Mouse (Mus musculus) embryonic facial prominence, embryonic 15.5 days (tissue): Measurements from ENCODE around the gene Gas2. TPM values are rescaled to one million over a fixed set of nuclear protein-coding genes. Genes with fewer than 3 reads are reported as not detected.

Source experiments
- ATAC-seq: fragments of 200-750 bp; cut with Nextera tagmentation; 2 replicates; pipeline ENCODE4 v1.8.0; 2017; ENCODE audit warnings: low read depth, moderate TSS enrichment; ENCODE audit not compliant: insufficient number of reproducible peaks, low FRiP score, low TSS enrichment
- H3K27ac ChIP-seq: fragments of 300-500 bp; sonication (generic); replicated peaks from 2 replicates; pipeline ENCODE4 v1.5.1; 2015; ENCODE audit warnings: mild to moderate bottlenecking, inconsistent platforms
- H3K27me3 ChIP-seq: fragments of 300-500 bp; sonication (generic); 2 replicates; pipeline ENCODE4 v1.6.1; 2015; ENCODE audit warnings: inconsistent platforms
- H3K36me3 ChIP-seq: fragments of 300-500 bp; sonication (generic); 2 replicates; pipeline ENCODE4 v1.6.1; 2015; ENCODE audit warnings: mild to moderate bottlenecking, inconsistent platforms
- H3K4me1 ChIP-seq: fragments of 300-500 bp; sonication (generic); 2 replicates; pipeline ENCODE4 v1.6.1; 2015; ENCODE audit warnings: inconsistent platforms
- H3K4me2 ChIP-seq: fragments of 300-500 bp; sonication (generic); replicated peaks from 2 replicates; pipeline ENCODE4 v1.6.1; 2015; ENCODE audit warnings: mild to moderate bottlenecking, inconsistent platforms
- H3K4me3 ChIP-seq: fragments of 300-500 bp; sonication (generic); replicated peaks from 2 replicates; pipeline ENCODE4 v1.5.1; 2015; ENCODE audit warnings: mild to moderate bottlenecking, inconsistent platforms
- H3K9ac ChIP-seq: fragments of 300-500 bp; sonication (generic); 2 replicates; pipeline ENCODE4 v1.6.1; 2015; ENCODE audit warnings: inconsistent platforms
- H3K9me3 ChIP-seq: fragments of 300-500 bp; sonication (generic); replicated peaks from 2 replicates; pipeline ENCODE4 v1.6.1; 2016; ENCODE audit warnings: inconsistent platforms
- WGBS: fragments of 180-500 bp; shearing (Covaris S2); methylation state at CpG from one replicate; pipeline ENCODE4 v1.1.7; 2015; 5-methylcytosine and 5-hydroxymethylcytosine counted together
- polyA plus RNA-seq: library from polyadenylated mRNA; unstranded; fragments of >200 nt; fragmentation: Nextera tagmentation; extraction: Ambion mirVana; gene quantifications from 2 replicates; pipeline ENCODE4 v1.2.1, GENCODE M21; 2015

Gene Gas2
- polyA plus RNA-seq, 1 experiment from 2014 or later = 37.7 TPM

DNA sequence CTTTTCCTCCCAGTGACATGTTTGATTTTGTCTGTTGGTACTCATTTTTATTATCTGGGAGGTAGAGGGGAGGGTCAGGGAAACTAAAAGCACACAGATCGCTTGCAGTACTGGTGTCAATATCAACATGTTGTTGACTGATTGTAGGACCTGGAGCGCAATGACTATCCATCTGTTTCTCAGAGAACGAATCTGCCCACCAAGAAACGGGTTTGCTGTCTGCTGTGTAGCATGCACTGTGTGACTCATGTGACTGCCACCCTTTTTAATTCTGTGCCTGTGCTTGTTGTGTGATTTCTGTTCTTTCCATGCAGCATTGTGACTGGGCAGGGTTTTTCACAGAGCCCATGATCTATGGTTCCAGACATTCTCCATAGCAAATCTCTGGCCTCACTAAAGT lies 69.4 kb downstream of the Gas2 start:
- H3K27me3 ChIP-seq = no peaks in the 10 kb centered on the region
- no peaks in the 10 kb centered on the region for H3K36me3 ChIP-seq
- no peak for ATAC-seq
- no peak overlapping the region for H3K27ac ChIP-seq
- WGBS = 82% methylated on average over 4 of the region's 4 CpGs
- no peak overlapping the region for H3K9ac ChIP-seq
- no peak overlapping the region for H3K4me2 ChIP-seq
- H3K9me3 ChIP-seq = no peaks in the 10 kb centered on the region
- H3K4me3 ChIP-seq = no peak overlapping the region
- H3K4me1 ChIP-seq = no peaks in the 10 kb centered on the region

GRCm38 (mm10) chr7:51937337-51937736 lies 75.5 kb downstream of the Gas2 start:
- Histone ChIP-seq H3K36me3 (no peaks in the 10 kb centered on the region), H3K27ac (no peak overlapping the region), H3K9ac (no peak overlapping the region), H3K4me3 (no peak overlapping the region), H3K9me3 (no peaks in the 10 kb centered on the region), H3K4me2 (no peak overlapping the region), H3K27me3 (no peaks in the 10 kb centered on the region), H3K4me1 (no peaks in the 10 kb centered on the region)
- 94% methylated on average over 1 of the region's 1 CpGs for WGBS
- ATAC-seq = no peak

DNA sequence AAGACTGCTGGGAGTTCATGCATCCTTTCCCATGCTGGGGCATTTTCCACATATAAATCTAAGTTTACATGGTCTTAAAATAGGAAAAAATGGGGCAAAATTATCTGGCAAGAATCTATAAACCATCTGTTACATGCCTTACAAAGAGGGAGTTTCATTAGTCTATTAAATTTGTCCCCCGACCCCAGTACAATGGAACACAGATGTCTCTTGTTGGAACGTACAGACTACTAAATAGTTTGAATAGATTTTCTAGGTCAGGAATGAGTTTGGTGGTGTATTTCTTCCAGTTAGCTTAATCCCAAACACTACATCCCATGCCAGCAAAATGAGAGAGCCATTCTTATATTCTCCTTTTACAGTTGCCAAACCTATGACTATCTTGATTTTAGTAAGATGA lies 78.6 kb downstream of the Gas2 start:
- 36% methylated on average over 2 of the region's 2 CpGs for WGBS
- H3K27me3 ChIP-seq = no peaks in the 10 kb centered on the region
- H3K4me3 ChIP-seq = no peak overlapping the region
- peak; percentile 60 for ATAC-seq
- H3K4me1 ChIP-seq = no peaks in the 10 kb centered on the region
- H3K9ac ChIP-seq = no peak overlapping the region
- H3K9me3 ChIP-seq = no peaks in the 10 kb centered on the region
- H3K4me2 ChIP-seq = no peak overlapping the region
- no peak overlapping the region for H3K27ac ChIP-seq
- no peaks in the 10 kb centered on the region for H3K36me3 ChIP-seq

DNA sequence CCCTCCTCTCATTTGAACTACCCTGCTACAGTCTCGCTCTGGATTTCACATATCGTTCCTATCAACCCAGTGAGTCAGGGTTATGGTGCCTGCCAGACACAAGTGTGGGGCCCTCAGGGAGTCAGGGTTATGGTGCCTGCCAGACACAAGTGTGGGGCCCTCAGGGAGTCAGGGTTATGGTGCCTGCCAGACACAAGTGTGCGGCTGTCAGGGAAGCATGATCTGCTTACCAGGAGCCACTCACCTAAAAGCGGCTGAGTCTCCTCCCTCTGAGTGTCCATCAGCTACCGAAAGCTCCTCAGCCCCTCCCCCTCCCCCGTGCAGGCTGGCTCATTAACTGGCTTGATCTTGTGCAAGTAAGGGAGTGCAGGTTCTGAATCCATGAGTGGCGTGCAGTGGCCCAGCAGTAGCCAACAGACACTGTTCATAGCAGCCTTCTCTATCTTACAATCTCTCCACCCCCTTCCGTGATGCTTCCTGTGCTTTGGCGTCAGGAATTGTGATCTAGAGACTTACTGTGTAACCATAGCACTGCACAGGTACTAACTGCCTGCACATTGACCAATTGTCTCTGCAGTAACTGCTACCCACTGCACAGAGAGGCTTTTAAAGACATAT lies 93.7 kb downstream of the Gas2 start:
- no peak overlapping the region for H3K4me3 ChIP-seq
- 47% methylated on average over 9 of the region's 9 CpGs for whole genome bisulfite sequencing
- no peak overlapping the region for H3K27ac ChIP-seq
- no peak overlapping the region for H3K4me2 ChIP-seq
- no peaks in the 10 kb centered on the region for H3K27me3 ChIP-seq
- no peaks in the 10 kb centered on the region for H3K4me1 ChIP-seq
- H3K9ac ChIP-seq = no peak overlapping the region
- H3K36me3 ChIP-seq = no peaks in the 10 kb centered on the region
- no peaks in the 10 kb centered on the region for H3K9me3 ChIP-seq
- peak; percentile 65 for ATAC-seq

GRCm38 (mm10) chr7:51957766-51958165 lies 96.0 kb downstream of the Gas2 start:
- no peak overlapping the region for H3K9ac ChIP-seq
- ATAC-seq = no peak

DNA sequence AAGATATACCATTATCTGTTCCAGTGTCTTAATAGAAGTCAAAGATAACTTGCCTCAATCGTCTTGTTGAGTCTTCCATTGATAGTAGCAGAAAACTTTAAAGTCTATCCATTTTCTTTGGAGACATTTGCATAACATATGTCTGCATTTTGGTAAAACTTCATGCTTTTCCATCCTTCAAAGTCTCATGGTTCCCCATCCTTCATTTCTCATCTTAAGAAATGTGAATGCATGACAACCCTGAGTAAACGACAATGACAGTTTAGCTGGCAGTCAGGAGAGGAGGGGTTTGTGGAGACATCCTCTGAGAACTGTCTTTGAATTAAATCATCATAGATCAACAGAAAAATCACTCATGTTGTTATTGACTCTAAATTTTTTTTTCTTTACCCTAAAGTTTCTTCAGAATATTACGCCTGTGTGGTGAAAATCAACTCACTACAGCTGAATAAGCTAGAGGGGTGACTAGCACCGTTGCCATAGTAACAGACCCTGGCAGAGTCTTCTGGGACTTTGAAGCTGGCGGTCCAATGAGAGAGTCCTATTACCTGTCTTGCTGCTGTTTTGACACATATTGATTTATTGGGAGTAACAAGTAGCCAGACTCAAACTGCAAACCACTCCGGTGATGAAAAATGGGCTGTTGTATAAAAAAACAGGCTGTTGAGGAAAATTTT lies 99.0 kb downstream of the Gas2 start:
- WGBS = 56% methylated on average over 6 of the region's 6 CpGs
- Histone ChIP-seq H3K9ac (no peak overlapping the region), H3K4me3 (no peak overlapping the region), H3K4me2 (no peak overlapping the region), H3K27ac (no peak overlapping the region), H3K4me1 (no peaks in the 10 kb centered on the region), H3K27me3 (no peaks in the 10 kb centered on the region), H3K36me3 (no peaks in the 10 kb centered on the region), H3K9me3 (no peaks in the 10 kb centered on the region)
- no peak for ATAC-seq

More at GRCm38 (mm10) chr7:51957766-51958165, 96.0 kb downstream of the Gas2 start:
- Histone ChIP-seq H3K27ac (no peak overlapping the region), H3K4me2 (no peak overlapping the region), H3K27me3 (no peaks in the 10 kb centered on the region), H3K4me1 (no peaks in the 10 kb centered on the region), H3K36me3 (no peaks in the 10 kb centered on the region), H3K4me3 (no peak overlapping the region), H3K9me3 (no peaks in the 10 kb centered on the region)

DNA sequence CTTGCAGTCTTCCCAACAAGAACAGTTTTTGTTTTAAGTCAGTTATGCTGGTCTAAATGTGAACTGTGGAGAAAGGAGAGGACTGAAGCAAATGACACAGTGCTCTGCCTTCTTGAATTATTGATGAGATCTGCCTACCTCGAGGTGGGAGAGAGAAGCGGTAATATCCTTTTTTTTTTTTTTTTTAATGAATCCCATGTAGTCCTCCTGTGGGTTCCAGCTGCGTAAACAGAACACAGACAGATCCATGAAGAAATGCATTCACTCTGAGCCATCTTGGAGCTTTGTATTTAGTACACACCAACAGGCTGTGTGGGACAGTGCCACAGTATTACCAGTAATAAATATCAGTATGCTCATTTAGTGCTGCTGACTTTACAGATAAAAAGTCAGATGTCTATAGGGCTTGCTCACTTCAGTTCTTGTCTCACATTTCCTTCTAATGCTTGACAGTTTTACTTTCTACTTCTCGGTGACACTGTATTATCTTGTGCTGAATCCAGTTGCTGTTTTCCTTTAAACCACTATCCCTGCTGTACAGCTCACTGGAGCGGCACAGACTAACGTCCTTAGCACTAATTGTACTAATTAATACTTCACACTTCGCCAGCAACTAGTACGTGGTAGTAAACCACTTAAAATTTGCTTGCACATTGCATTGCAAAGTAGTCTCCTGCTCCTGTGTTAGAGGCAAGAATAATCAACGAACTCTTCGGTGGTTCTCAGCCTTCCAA lies 100.6 kb downstream of the Gas2 start:
- H3K4me3 ChIP-seq = no peak overlapping the region
- H3K9me3 ChIP-seq = no peaks in the 10 kb centered on the region
- H3K4me2 ChIP-seq = no peak overlapping the region
- H3K36me3 ChIP-seq = no peaks in the 10 kb centered on the region
- H3K4me1 ChIP-seq = no peaks in the 10 kb centered on the region
- no peak overlapping the region for H3K27ac ChIP-seq
- no peak for ATAC-seq
- WGBS = 69% methylated on average over 10 of the region's 10 CpGs
- no peak overlapping the region for H3K9ac ChIP-seq
- no peaks in the 10 kb centered on the region for H3K27me3 ChIP-seq

DNA sequence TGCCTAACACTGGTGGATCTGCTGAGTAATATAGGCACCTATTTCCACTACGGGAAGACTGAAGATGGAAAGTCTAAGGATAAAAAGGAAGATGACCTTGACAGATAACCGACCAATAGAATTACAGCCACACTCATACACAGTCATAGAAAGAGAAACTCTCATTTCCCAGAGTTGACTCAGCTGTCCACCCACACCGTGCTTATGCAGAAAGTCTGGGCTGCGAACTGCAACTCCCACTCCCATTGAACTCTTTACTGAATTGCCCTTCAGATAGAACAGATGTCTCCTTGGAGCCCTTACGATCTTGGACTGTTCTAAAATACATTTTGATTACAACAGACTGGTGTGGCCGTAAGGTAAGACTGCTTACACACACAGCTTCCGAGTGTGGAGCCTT lies 102.9 kb downstream of the Gas2 start:
- H3K4me2 ChIP-seq = no peak overlapping the region
- H3K9me3 ChIP-seq = no peaks in the 10 kb centered on the region
- H3K4me3 ChIP-seq = no peak overlapping the region
- no peak overlapping the region for H3K27ac ChIP-seq
- no peaks in the 10 kb centered on the region for H3K36me3 ChIP-seq
- 92% methylated on average over 7 of the region's 7 CpGs for WGBS
- H3K9ac ChIP-seq = no peak overlapping the region
- ATAC-seq = no peak
- H3K4me1 ChIP-seq = peaks cover 5% of the 10 kb centered on the region; the same call in 1 of the 2 replicates
- H3K27me3 ChIP-seq = no peaks in the 10 kb centered on the region

- no peaks in the 10 kb centered on the region for H3K36me3 ChIP-seq
- no peak for ATAC-seq
- H3K9me3 ChIP-seq = no peaks in the 10 kb centered on the region
- no peaks in the 10 kb centered on the region for H3K27me3 ChIP-seq
- H3K4me3 ChIP-seq = no peak overlapping the region
- H3K4me1 ChIP-seq = peaks cover 5% of the 10 kb centered on the region; the same call in 1 of the 2 replicates
- H3K4me2 ChIP-seq = no peak overlapping the region
- no peak overlapping the region for H3K9ac ChIP-seq
- WGBS = 55% methylated on average over 4 of the region's 4 CpGs
- H3K27ac ChIP-seq = no peak overlapping the region
Measured at GRCm38 (mm10) chr7:51967581-51967980, 105.8 kb downstream of the Gas2 start.

GRCm38 (mm10) chr7:51969379-51969778 lies 107.6 kb downstream of the Gas2 start:
- Histone ChIP-seq H3K4me3 (no peak overlapping the region), H3K9me3 (no peaks in the 10 kb centered on the region), H3K27me3 (peaks cover 3% of the 10 kb centered on the region; the same call in 1 of the 2 replicates), H3K27ac (no peak overlapping the region), H3K9ac (no peak overlapping the region), H3K36me3 (no peaks in the 10 kb centered on the region), H3K4me1 (peaks cover 5% of the 10 kb centered on the region; the same call in 1 of the 2 replicates), H3K4me2 (no peak overlapping the region)
- ATAC-seq = peak; percentile 64; the same call in 1 of the 2 replicates

GRCm38 (mm10) chr7:51972252-51972855 lies 110.5 kb downstream of the Gas2 start:
- no peak for ATAC-seq
- Histone ChIP-seq H3K9me3 (no peaks in the 10 kb centered on the region), H3K4me2 (no peak overlapping the region), H3K9ac (no peak overlapping the region), H3K36me3 (no peaks in the 10 kb centered on the region), H3K27me3 (peaks cover 3% of the 10 kb centered on the region; the same call in 1 of the 2 replicates), H3K4me1 (peaks cover 5% of the 10 kb centered on the region; the same call in 1 of the 2 replicates), H3K4me3 (no peak overlapping the region), H3K27ac (no peak overlapping the region)
- 30% methylated on average over 6 of the region's 6 CpGs for WGBS
